Mouse (Mus musculus) kidney, adult 2 months (tissue): ENCODE results near the gene Rac3.

Experiments
- CTCF ChIP-seq: fragments of 200-500 bp; conservative IDR thresholded peaks from 2 replicates; pipeline ENCODE4 v1.5.1; 2011; ENCODE audit warnings: low read depth, mild to moderate bottlenecking, control low read depth, low read length, moderate library complexity, mixed read lengths; ENCODE audit not compliant: insufficient read depth, insufficient read length
- POLR2A ChIP-seq: fragments of 200-500 bp; IDR thresholded peaks from one replicate; pipeline ENCODE4 v1.6.1; 2011; ENCODE audit warnings: low read depth, low read length, control low read depth

- TF ChIP-seq CTCF, result peak; percentile 98
- TF ChIP-seq POLR2A, result no peak
Measured at GRCm38 (mm10) chr11:120720450-120720849, 820 bp upstream of the Rac3 start.
